Mouse (Mus musculus) kidney, adult 2 months (tissue): ENCODE results near the gene Dio1.

Experiments
- CTCF ChIP-seq: fragments of 200-500 bp; conservative IDR thresholded peaks from 2 replicates; pipeline ENCODE4 v1.5.1; 2011; ENCODE audit warnings: low read depth, mild to moderate bottlenecking, control low read depth, low read length, moderate library complexity, mixed read lengths; ENCODE audit not compliant: insufficient read depth, insufficient read length
- POLR2A ChIP-seq: fragments of 200-500 bp; IDR thresholded peaks from one replicate; pipeline ENCODE4 v1.6.1; 2011; ENCODE audit warnings: low read depth, low read length, control low read depth

DNA sequence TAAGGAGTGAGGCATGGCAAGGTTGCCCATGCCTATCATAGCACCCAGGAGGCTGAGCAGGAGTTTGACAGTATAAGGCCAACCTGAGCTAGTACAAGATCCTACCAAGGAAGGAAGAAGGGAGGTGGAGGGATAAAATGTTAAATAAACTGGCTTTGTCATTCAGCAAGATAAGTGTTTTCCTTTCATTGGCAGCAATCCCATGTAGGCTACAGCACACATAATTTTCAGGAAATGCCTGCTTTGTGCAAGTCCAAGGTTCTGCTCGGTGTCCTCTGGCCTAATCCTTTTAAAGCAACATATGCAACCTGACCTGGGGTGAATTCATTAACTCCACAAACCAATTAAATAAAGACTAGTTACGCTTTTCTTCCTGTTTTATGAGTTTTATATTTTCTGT, 61.6 kb downstream of the Dio1 start:
- TF ChIP-seq CTCF (no peak), POLR2A (no peak)
